Mouse (Mus musculus) forebrain, embryonic 14.5 days (tissue): ENCODE data around the gene Morc4. TPM values are rescaled to one million over a fixed set of nuclear protein-coding genes. Genes with fewer than 3 reads are reported as not detected.

Experiments
- ATAC-seq: fragments of 200-750 bp; cut with Nextera tagmentation; 2 replicates; pipeline ENCODE4 v1.8.0; 2017; ENCODE audit warnings: mild to moderate bottlenecking, moderate library complexity
- DNase-seq: peaks from one replicate; pipeline ENCODE4 v3.0.0-alpha.2; 2015; ENCODE audit warnings: low spot score
- H3K27ac ChIP-seq: fragments of 300-500 bp; sonication (generic); 2 replicates; pipeline ENCODE4 v1.5.1; 2014; ENCODE audit warnings: low read depth, mild to moderate bottlenecking, control low read depth, low read length, moderate library complexity
- H3K27me3 ChIP-seq: fragments of 300-500 bp; sonication (generic); replicated peaks from 2 replicates; pipeline ENCODE4 v1.6.1; 2014; ENCODE audit warnings: low read length, control low read depth, mixed read lengths; ENCODE audit not compliant: control insufficient read depth, insufficient read depth
- H3K36me3 ChIP-seq: fragments of 300-500 bp; sonication (generic); 2 replicates; pipeline ENCODE4 v1.6.1; 2014; ENCODE audit warnings: low read length, control low read depth; ENCODE audit not compliant: control insufficient read depth, insufficient read depth
- H3K4me1 ChIP-seq: fragments of 300-500 bp; sonication (generic); 2 replicates; pipeline ENCODE4 v1.6.1; 2014; ENCODE audit warnings: antibody characterized with exemption, low read length, control low read depth; ENCODE audit not compliant: control insufficient read depth, insufficient read depth
- H3K4me2 ChIP-seq: fragments of 300-500 bp; sonication (generic); 2 replicates; pipeline ENCODE4 v1.6.1; 2014; ENCODE audit warnings: mild to moderate bottlenecking, control low read depth, low read length
- H3K4me3 ChIP-seq: fragments of 300-500 bp; sonication (generic); 2 replicates; pipeline ENCODE4 v1.5.1; 2014; ENCODE audit warnings: low read depth, low read length, control low read depth
- H3K9ac ChIP-seq: fragments of 300-500 bp; sonication (generic); 2 replicates; pipeline ENCODE4 v1.6.1; 2014; ENCODE audit warnings: mild to moderate bottlenecking, low read length, control low read depth, moderate library complexity
- H3K9me3 ChIP-seq: fragments of 300-500 bp; sonication (generic); replicated peaks from 2 replicates; pipeline ENCODE4 v1.6.1; 2016; ENCODE audit warnings: low read length, control low read depth, mixed read lengths; ENCODE audit not compliant: control insufficient read depth
- WGBS: fragments of 180-500 bp; shearing (Covaris S2); extraction: QIAGEN DNeasy Blood & Tissue Kit; methylation state at CpG from one replicate; pipeline ENCODE4 v1.1.7; 2014; 5-methylcytosine and 5-hydroxymethylcytosine counted together
- polyA plus RNA-seq: library from polyadenylated mRNA; unstranded; fragments of >200 nt; fragmentation: Nextera tagmentation; extraction: Ambion mirVana; gene quantifications from 2 replicates; pipeline ENCODE4 v1.2.1, GENCODE M21; 2014

Morc4 gene
- polyA plus RNA-seq, 1 experiment from 2014 or later = 2.0 TPM

- 77% methylated on average over 6 of the region's 6 CpGs for WGBS
- Histone ChIP-seq H3K27me3 (no peaks in the 10 kb centered on the region), H3K4me1 (no peaks in the 10 kb centered on the region), H3K36me3 (no peaks in the 10 kb centered on the region), H3K4me2 (no peak overlapping the region), H3K27ac (no peak overlapping the region), H3K9me3 (no peaks in the 10 kb centered on the region), H3K4me3 (no peak overlapping the region), H3K9ac (no peak overlapping the region)
- ATAC-seq = no peak
- DNase-seq = no peak
Measured at GRCm38 (mm10) chrX:139841091-139841490, 30.4 kb downstream of the Morc4 start.

GRCm38 (mm10) chrX:139839057-139839456, 32.4 kb downstream of the Morc4 start:
- Histone ChIP-seq H3K4me2 (no peak overlapping the region), H3K4me3 (no peak overlapping the region), H3K9me3 (no peaks in the 10 kb centered on the region), H3K9ac (no peak overlapping the region), H3K27me3 (no peaks in the 10 kb centered on the region), H3K4me1 (no peaks in the 10 kb centered on the region), H3K36me3 (no peaks in the 10 kb centered on the region), H3K27ac (no peak overlapping the region)
- ATAC-seq = no peak
- peak; percentile 1 for DNase-seq
- WGBS = 47% methylated on average over 3 of the region's 3 CpGs

GRCm38 (mm10) chrX:139832464-139832863, 39.0 kb downstream of the Morc4 start:
- no peak overlapping the region for H3K9ac ChIP-seq
- H3K27ac ChIP-seq = no peak overlapping the region
- whole genome bisulfite sequencing = 25% methylated on average over 5 of the region's 5 CpGs
- H3K36me3 ChIP-seq = no peaks in the 10 kb centered on the region
- H3K4me2 ChIP-seq = no peak overlapping the region
- DNase-seq (peak; percentile 59), ATAC-seq (no peak)
- no peaks in the 10 kb centered on the region for H3K9me3 ChIP-seq
- H3K27me3 ChIP-seq = no peaks in the 10 kb centered on the region
- no peak overlapping the region for H3K4me3 ChIP-seq
- no peaks in the 10 kb centered on the region for H3K4me1 ChIP-seq

GRCm38 (mm10) chrX:139828363-139829092, 42.9 kb downstream of the Morc4 start:
- H3K4me2 ChIP-seq = no peak overlapping the region
- H3K9me3 ChIP-seq = no peaks in the 10 kb centered on the region
- no peak overlapping the region for H3K27ac ChIP-seq
- H3K9ac ChIP-seq = no peak overlapping the region
- 91% methylated on average over 6 of the region's 6 CpGs for WGBS
- no peaks in the 10 kb centered on the region for H3K4me1 ChIP-seq
- ATAC-seq (no peak), DNase-seq (no peak)
- H3K36me3 ChIP-seq = no peaks in the 10 kb centered on the region
- no peak overlapping the region for H3K4me3 ChIP-seq
- no peaks in the 10 kb centered on the region for H3K27me3 ChIP-seq

- H3K9ac ChIP-seq = no peak overlapping the region
- H3K36me3 ChIP-seq = no peaks in the 10 kb centered on the region
- no peaks in the 10 kb centered on the region for H3K9me3 ChIP-seq
- DNase-seq = no peak
- H3K4me3 ChIP-seq = no peak overlapping the region
- H3K4me2 ChIP-seq = no peak overlapping the region
- H3K27ac ChIP-seq = no peak overlapping the region
- no peaks in the 10 kb centered on the region for H3K27me3 ChIP-seq
- ATAC-seq = no peak
- 92% methylated on average over 4 of the region's 4 CpGs for WGBS
- H3K4me1 ChIP-seq = no peaks in the 10 kb centered on the region
Measured at GRCm38 (mm10) chrX:139826926-139827325, 44.6 kb downstream of the Morc4 start.

GRCm38 (mm10) chrX:139825402-139825801, 46.1 kb downstream of the Morc4 start:
- Histone ChIP-seq H3K36me3 (no peaks in the 10 kb centered on the region), H3K27ac (no peak overlapping the region), H3K27me3 (no peaks in the 10 kb centered on the region), H3K4me2 (no peak overlapping the region), H3K9me3 (no peaks in the 10 kb centered on the region), H3K4me1 (no peaks in the 10 kb centered on the region), H3K4me3 (no peak overlapping the region), H3K9ac (no peak overlapping the region)
- DNase-seq (no peak), ATAC-seq (no peak)
- WGBS = 62% methylated on average over 1 of the region's 1 CpGs

GRCm38 (mm10) chrX:139815201-139815600, 56.3 kb downstream of the Morc4 start:
- Histone ChIP-seq H3K27me3 (no peaks in the 10 kb centered on the region), H3K9me3 (no peaks in the 10 kb centered on the region)

GRCm38 (mm10) chrX:139814018-139814635, 57.4 kb downstream of the Morc4 start:
- DNase-seq (no peak), ATAC-seq (no peak)
- H3K4me2 ChIP-seq = no peak overlapping the region
- no peaks in the 10 kb centered on the region for H3K9me3 ChIP-seq
- H3K9ac ChIP-seq = no peak overlapping the region
- H3K4me3 ChIP-seq = no peak overlapping the region
- H3K27ac ChIP-seq = no peak overlapping the region
- H3K27me3 ChIP-seq = no peaks in the 10 kb centered on the region
- WGBS = 89% methylated on average over 8 of the region's 8 CpGs
- H3K36me3 ChIP-seq = no peaks in the 10 kb centered on the region
- H3K4me1 ChIP-seq = no peaks in the 10 kb centered on the region

More at GRCm38 (mm10) chrX:139815201-139815600, 56.3 kb downstream of the Morc4 start:
- H3K36me3 ChIP-seq = no peaks in the 10 kb centered on the region
- no peak overlapping the region for H3K4me2 ChIP-seq
- no peak overlapping the region for H3K27ac ChIP-seq
- no peak overlapping the region for H3K4me3 ChIP-seq
- WGBS = 87% methylated on average over 5 of the region's 5 CpGs
- H3K9ac ChIP-seq = no peak overlapping the region
- H3K4me1 ChIP-seq = no peaks in the 10 kb centered on the region
- no peak for DNase-seq
- ATAC-seq = no peak

- H3K4me1 ChIP-seq = no peaks in the 10 kb centered on the region
- H3K9ac ChIP-seq = no peak overlapping the region
- WGBS = 80% methylated on average over 9 of the region's 9 CpGs
- H3K36me3 ChIP-seq = no peaks in the 10 kb centered on the region
- ATAC-seq = no peak
- no peak for DNase-seq
- H3K4me3 ChIP-seq = no peak overlapping the region
- no peaks in the 10 kb centered on the region for H3K9me3 ChIP-seq
- no peak overlapping the region for H3K4me2 ChIP-seq
- no peaks in the 10 kb centered on the region for H3K27me3 ChIP-seq
- H3K27ac ChIP-seq = no peak overlapping the region
Measured at GRCm38 (mm10) chrX:139813299-139814002, 58.0 kb downstream of the Morc4 start.
